Mouse (Mus musculus) embryonic facial prominence, embryonic 13.5 days (tissue): ENCODE measurements around the gene Nhej1. TPM values are rescaled to one million over a fixed set of nuclear protein-coding genes. Genes with fewer than 3 reads are reported as not detected.

Source experiments
- ATAC-seq: fragments of 200-750 bp; cut with Nextera tagmentation; 2 replicates; pipeline ENCODE4 v1.8.0; 2017; ENCODE audit warnings: low read depth; ENCODE audit not compliant: insufficient number of reproducible peaks, insufficient read depth, low FRiP score, low TSS enrichment
- H3K27ac ChIP-seq: fragments of 300-500 bp; sonication (generic); 2 replicates; pipeline ENCODE4 v1.5.1; 2015; ENCODE audit warnings: moderate library complexity, mild to moderate bottlenecking, inconsistent platforms
- H3K27me3 ChIP-seq: fragments of 300-500 bp; sonication (generic); 2 replicates; pipeline ENCODE4 v1.6.1; 2015; ENCODE audit warnings: mild to moderate bottlenecking, inconsistent platforms
- H3K36me3 ChIP-seq: fragments of 300-500 bp; sonication (generic); 2 replicates; pipeline ENCODE4 v1.6.1; 2015; ENCODE audit warnings: mild to moderate bottlenecking, inconsistent platforms
- H3K4me1 ChIP-seq: fragments of 300-500 bp; sonication (generic); 2 replicates; pipeline ENCODE4 v1.6.1; 2015; ENCODE audit warnings: inconsistent platforms
- H3K4me2 ChIP-seq: fragments of 300-500 bp; sonication (generic); 2 replicates; pipeline ENCODE4 v1.6.1; 2015; ENCODE audit warnings: moderate library complexity, mild to moderate bottlenecking, inconsistent platforms
- H3K4me3 ChIP-seq: fragments of 300-500 bp; sonication (generic); 2 replicates; pipeline ENCODE4 v1.5.1; 2015; ENCODE audit warnings: mild to moderate bottlenecking, inconsistent platforms
- H3K9ac ChIP-seq: fragments of 300-500 bp; sonication (generic); 2 replicates; pipeline ENCODE4 v1.6.1; 2015; ENCODE audit warnings: mild to moderate bottlenecking, inconsistent platforms
- H3K9me3 ChIP-seq: fragments of 300-500 bp; sonication (generic); 2 replicates; pipeline ENCODE4 v1.6.1; 2016; ENCODE audit warnings: inconsistent platforms
- WGBS: fragments of 180-500 bp; shearing (Covaris S2); methylation state at CpG from one replicate; pipeline ENCODE4 v1.1.7; 2015; ENCODE audit warnings: mixed read lengths; 5-methylcytosine and 5-hydroxymethylcytosine counted together
- polyA plus RNA-seq: library from polyadenylated mRNA; unstranded; fragments of >200 nt; fragmentation: Nextera tagmentation; extraction: Ambion mirVana; gene quantifications from 2 replicates; pipeline ENCODE4 v1.2.1, GENCODE M21; 2015

Nhej1 gene
- polyA plus RNA-seq, 1 experiment from 2014 or later: 12.7 TPM

DNA sequence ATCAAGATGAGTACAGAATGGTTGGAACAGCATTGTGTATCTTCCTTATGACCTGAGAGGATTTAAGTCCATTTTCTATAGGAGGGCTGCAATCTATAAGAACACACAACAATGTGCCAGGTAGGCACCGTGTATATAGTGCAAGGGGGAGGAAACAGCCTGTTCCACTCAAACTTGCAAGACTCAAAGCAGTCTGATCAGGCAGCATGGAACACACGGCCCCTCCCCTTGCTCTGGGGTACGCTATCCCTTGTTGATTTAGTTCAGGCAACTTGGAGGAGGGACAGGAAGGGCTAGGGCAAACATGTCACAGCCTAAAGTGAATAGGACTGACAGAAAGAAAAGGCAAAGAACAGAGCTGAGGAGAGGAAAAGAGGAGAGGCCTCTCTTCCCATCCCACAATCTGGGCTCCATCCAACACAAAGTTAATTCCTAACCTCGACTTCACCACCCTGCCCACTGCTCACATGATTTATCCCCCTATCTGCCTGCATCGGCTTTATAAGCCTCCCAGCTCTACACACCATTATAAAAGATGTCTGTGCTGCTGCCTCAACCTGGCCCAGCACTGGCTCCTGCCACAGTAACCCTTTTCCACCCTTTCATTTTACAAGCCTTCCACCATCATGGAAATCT is 110.7 kb downstream of the Nhej1 start:
- no peak for ATAC-seq
- H3K4me1 ChIP-seq: peaks cover 37% of the 10 kb centered on the region
- H3K9ac ChIP-seq: no peak overlapping the region
- no peak overlapping the region for H3K4me2 ChIP-seq
- no peak overlapping the region for H3K4me3 ChIP-seq
- H3K27ac ChIP-seq: peak overlapping the region; percentile 11; the same call in 1 of the 2 replicates
- H3K36me3 ChIP-seq: no peaks in the 10 kb centered on the region
- no peaks in the 10 kb centered on the region; the same call in 1 of the 2 replicates for H3K27me3 ChIP-seq
- WGBS: 21% methylated on average over 5 of the region's 5 CpGs
- no peaks in the 10 kb centered on the region for H3K9me3 ChIP-seq

DNA sequence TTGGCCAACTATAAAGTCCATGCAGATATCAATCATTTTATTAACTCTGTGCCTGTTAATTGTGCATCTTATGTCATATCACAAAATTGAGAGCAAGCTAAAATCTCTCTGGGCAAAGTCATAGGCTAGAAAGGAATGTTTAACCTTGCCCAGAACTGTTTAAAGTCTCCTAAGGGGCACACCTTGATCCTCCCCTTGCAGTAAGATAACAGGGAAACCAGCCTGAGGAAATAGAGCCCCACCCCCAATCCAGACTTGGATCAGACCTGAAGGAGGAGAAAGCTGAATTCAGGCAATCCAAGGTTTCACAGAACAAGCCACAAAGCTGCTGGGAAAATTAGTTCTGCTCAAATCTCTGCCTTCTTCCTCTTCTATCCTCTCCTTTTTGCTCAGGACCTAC is 114.2 kb downstream of the Nhej1 start:
- H3K4me3 ChIP-seq: no peak overlapping the region
- no peak overlapping the region for H3K9ac ChIP-seq
- no peak overlapping the region for H3K4me2 ChIP-seq
- no peak overlapping the region for H3K27ac ChIP-seq
- ATAC-seq: no peak
- H3K9me3 ChIP-seq: no peaks in the 10 kb centered on the region
- H3K36me3 ChIP-seq: no peaks in the 10 kb centered on the region
- H3K4me1 ChIP-seq: peaks cover 32% of the 10 kb centered on the region
- H3K27me3 ChIP-seq: peaks cover 3% of the 10 kb centered on the region; the same call in 1 of the 2 replicates

DNA sequence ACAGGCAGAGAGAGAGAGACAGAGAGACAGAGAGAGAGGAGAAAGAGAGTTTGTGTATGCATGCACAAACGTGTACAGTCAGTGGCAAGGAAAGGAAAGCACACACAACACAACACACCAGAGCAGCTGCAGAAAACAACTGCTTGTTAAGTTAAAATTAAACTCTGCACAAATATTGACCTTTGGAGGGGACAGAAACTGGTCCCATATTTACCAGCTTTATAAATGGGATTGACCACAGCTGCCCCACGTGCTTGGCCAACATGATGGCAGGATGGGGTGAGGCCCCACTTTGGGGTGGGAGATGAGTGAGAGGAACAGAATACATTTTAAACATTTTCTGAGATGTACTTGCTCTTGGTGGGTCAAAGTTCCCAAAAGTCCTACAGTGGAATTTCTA is 114.8 kb downstream of the Nhej1 start:
- Histone ChIP-seq H3K4me1 (peaks cover 33% of the 10 kb centered on the region), H3K27ac (no peak overlapping the region), H3K4me2 (no peak overlapping the region), H3K9ac (no peak overlapping the region), H3K9me3 (no peaks in the 10 kb centered on the region), H3K4me3 (no peak overlapping the region), H3K36me3 (no peaks in the 10 kb centered on the region), H3K27me3 (peaks cover 3% of the 10 kb centered on the region; the same call in 1 of the 2 replicates)
- no peak for ATAC-seq
- WGBS: 75% methylated on average over 2 of the region's 2 CpGs

DNA sequence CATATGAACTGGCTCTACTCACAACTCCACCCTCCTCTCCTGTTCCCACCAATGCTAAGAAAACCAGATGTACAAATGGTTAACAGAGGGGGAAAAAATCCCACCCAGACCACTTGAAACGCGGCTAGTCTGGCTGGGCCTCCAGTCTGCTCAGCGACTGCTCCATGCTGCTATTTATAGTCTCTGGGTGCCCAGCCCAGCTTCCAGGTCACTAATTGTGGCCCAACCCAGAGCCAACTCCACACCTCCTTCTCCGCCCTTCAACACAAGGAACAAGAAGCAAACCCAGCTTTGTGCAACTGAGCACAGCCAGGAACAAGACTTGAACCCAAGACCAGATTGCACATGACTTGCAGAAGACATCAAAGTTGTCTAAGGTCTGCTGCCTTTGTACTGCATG is 119.0 kb downstream of the Nhej1 start:
- peaks cover 3% of the 10 kb centered on the region; the same call in 1 of the 2 replicates for H3K27me3 ChIP-seq
- no peak overlapping the region for H3K4me3 ChIP-seq
- H3K4me1 ChIP-seq: peaks cover 15% of the 10 kb centered on the region
- no peak for ATAC-seq
- H3K9me3 ChIP-seq: no peaks in the 10 kb centered on the region
- H3K27ac ChIP-seq: 0 out of 2 replicates have a peak overlapping the region, but pooled peaks have one; percentile 1
- H3K36me3 ChIP-seq: no peaks in the 10 kb centered on the region
- 28% methylated on average over 4 of the region's 4 CpGs for WGBS
- no peak overlapping the region for H3K9ac ChIP-seq
- H3K4me2 ChIP-seq: no peak overlapping the region

DNA sequence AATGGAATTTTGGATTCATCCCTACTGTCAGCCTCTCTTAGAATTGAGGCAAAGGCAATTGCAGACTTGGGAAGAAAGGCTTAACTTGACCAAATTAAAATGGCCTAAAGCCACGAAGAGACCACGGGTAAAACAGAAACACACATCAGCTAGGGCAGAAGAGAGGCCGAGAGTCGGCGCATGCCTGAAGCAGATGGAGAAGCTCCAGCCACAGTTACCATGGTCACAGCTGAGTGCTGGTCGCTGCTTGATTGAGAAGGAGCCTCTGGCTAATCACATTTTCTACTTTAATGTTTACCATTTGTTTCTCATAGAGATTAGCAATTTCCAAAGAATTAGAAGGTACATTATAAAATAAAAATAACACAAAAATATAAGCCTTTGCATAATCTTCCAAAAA is 123.8 kb downstream of the Nhej1 start:
- H3K9ac ChIP-seq: no peak overlapping the region
- 26% methylated on average over 6 of the region's 6 CpGs for WGBS
- no peaks in the 10 kb centered on the region for H3K9me3 ChIP-seq
- no peaks in the 10 kb centered on the region for H3K36me3 ChIP-seq
- no peaks in the 10 kb centered on the region for H3K27me3 ChIP-seq
- peaks cover 19% of the 10 kb centered on the region for H3K4me1 ChIP-seq
- no peak overlapping the region for H3K4me2 ChIP-seq
- H3K4me3 ChIP-seq: no peak overlapping the region
- ATAC-seq: 0 out of 2 replicates have a peak, but pooled peaks have one; percentile 52
- H3K27ac ChIP-seq: no peak overlapping the region

DNA sequence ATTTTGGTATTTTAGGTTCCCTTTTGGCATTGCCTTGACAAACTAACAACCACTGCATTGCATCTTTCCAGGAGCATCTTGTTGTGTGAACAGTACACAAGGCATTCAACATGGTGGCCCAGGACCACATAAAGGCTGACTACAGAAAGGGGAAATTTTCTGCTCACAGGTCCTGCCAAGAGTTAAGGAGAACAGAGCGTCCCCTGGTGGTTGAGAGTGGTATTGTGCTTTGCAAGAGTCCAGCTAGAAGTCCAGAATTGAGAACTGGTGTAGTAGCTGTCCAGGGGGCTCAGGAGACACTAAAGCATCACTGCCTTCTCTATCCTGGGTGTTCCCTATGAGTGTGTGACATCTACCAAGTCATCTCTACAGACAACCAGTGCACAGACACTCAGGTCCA is 124.5 kb downstream of the Nhej1 start:
- Histone ChIP-seq H3K9me3 (no peaks in the 10 kb centered on the region), H3K9ac (no peak overlapping the region), H3K4me1 (peaks cover 12% of the 10 kb centered on the region), H3K27ac (no peak overlapping the region), H3K36me3 (no peaks in the 10 kb centered on the region), H3K4me2 (no peak overlapping the region), H3K4me3 (no peak overlapping the region), H3K27me3 (no peaks in the 10 kb centered on the region)
- 0% methylated on average over 1 of the region's 1 CpGs for WGBS
- no peak for ATAC-seq

DNA sequence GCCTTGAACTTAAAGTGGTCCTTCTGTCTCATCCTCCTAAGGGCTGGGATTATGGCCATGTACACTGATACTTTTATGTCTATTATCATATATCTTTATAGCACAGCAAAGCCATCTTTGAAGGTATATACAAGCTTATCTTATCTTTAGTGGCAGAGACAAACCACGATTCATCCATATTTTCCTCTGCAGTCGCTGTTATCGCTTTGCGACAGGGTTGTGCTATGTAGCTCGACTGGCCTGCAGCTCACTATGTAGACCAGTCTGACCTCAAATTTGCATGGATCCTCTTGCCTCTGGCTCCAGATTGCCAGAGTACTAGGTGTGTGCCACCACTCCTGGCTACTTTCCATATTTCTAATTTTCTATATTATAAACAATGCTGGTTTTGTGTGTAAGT is 125.8 kb downstream of the Nhej1 start:
- Histone ChIP-seq H3K4me1 (peaks cover 10% of the 10 kb centered on the region), H3K9ac (no peak overlapping the region), H3K9me3 (no peaks in the 10 kb centered on the region), H3K4me2 (no peak overlapping the region), H3K27ac (no peak overlapping the region), H3K36me3 (no peaks in the 10 kb centered on the region), H3K4me3 (no peak overlapping the region), H3K27me3 (no peaks in the 10 kb centered on the region)
- no peak for ATAC-seq
- 87% methylated on average over 5 of the region's 5 CpGs for WGBS

DNA sequence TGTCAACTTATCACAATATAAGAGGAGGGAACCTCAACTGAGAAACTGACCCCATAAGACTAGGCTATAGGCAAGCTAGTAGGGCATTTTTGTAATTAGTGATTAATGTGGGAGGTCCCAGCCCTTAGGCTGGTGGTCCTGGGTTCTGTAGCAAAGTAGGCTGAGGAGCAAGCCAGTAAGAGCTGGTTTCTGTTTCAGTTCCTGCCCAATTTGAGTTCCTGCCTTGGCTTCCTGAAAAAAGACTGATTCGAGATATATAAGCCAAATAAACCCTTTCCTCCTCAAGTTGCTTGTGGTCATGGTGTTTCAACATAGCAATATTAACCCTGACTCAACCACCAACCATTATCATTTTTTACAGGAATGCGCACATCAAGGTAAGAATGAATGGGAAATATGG is 127.8 kb downstream of the Nhej1 start:
- WGBS: 65% methylated on average over 2 of the region's 2 CpGs
- H3K9me3 ChIP-seq: no peaks in the 10 kb centered on the region
- H3K4me2 ChIP-seq: no peak overlapping the region
- no peak overlapping the region for H3K27ac ChIP-seq
- peaks cover 10% of the 10 kb centered on the region for H3K4me1 ChIP-seq
- H3K27me3 ChIP-seq: no peaks in the 10 kb centered on the region
- no peak overlapping the region for H3K9ac ChIP-seq
- ATAC-seq: no peak
- no peaks in the 10 kb centered on the region for H3K36me3 ChIP-seq
- no peak overlapping the region for H3K4me3 ChIP-seq

DNA sequence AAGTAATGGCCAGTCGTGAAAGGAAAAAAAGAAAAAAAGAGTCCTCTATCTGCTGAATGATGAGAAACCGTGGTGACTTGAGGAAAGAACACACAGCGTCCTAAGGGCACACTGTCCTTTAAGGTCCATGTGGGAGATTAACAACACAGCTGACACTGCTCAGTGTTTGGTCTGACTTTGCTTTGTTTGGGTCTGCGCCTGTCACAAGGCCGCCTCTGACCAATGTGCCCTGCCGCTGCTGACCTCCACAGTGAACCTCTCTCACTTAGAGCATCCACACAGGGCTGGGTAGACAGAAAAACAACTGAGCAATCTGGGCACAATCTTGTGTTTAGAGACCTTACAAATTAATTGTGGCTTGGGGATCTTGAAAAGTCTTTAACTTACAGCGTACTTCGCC is 148.0 kb downstream of the Nhej1 start:
- H3K4me1 ChIP-seq: no peaks in the 10 kb centered on the region
- H3K9ac ChIP-seq: no peak overlapping the region
- no peak for ATAC-seq
- 69% methylated on average over 8 of the region's 8 CpGs for WGBS
- no peak overlapping the region for H3K4me2 ChIP-seq
- no peak overlapping the region for H3K27ac ChIP-seq
- H3K27me3 ChIP-seq: no peaks in the 10 kb centered on the region
- H3K4me3 ChIP-seq: no peak overlapping the region
- H3K9me3 ChIP-seq: no peaks in the 10 kb centered on the region
- H3K36me3 ChIP-seq: no peaks in the 10 kb centered on the region

DNA sequence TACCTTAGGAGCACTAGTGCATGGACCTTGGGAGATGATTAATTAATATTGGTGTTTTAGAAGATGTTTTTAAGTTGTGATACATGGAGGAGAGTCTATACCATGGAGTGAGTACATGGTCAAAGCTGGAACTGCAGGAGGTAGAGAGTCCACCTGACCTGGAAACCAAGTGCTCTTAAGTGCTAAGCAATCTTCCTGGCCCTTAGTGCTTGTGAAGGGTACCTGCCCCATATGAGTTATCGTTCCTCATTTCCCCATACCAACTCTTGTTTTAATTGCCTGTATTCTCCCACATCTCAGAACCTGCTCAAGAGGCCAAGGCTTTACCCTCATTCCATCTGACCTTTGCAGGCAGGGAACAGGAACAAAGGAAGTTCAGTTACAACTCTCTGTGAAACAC is 149.1 kb downstream of the Nhej1 start:
- no peak overlapping the region for H3K9ac ChIP-seq
- H3K4me2 ChIP-seq: no peak overlapping the region
- no peak overlapping the region for H3K27ac ChIP-seq
- H3K9me3 ChIP-seq: no peaks in the 10 kb centered on the region
- H3K27me3 ChIP-seq: no peaks in the 10 kb centered on the region
- 77% methylated on average over 1 of the region's 1 CpGs for WGBS
- no peaks in the 10 kb centered on the region for H3K4me1 ChIP-seq
- no peak overlapping the region for H3K4me3 ChIP-seq
- no peak for ATAC-seq
- H3K36me3 ChIP-seq: no peaks in the 10 kb centered on the region

DNA sequence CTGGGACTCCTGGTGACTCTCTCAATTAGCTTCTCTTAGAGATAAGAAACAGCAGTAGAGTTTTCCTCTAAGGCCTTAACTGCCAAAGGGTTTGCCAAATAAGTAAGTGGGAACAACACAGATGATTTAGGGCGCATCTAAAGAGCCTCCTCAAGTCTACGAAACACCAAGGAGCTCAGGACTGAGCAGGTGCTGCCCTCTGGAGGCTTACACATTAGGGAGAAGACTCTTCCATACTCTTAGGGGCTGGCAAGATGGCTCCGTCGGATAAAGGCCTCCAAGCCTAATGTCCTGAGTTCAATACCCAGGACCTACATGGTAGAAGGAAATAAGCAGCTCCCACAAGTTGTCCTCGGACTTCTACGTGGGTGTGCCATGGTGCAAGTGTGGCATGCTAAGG is 151.4 kb downstream of the Nhej1 start:
- Histone ChIP-seq H3K4me1 (no peaks in the 10 kb centered on the region), H3K27ac (no peak overlapping the region), H3K9ac (no peak overlapping the region), H3K9me3 (no peaks in the 10 kb centered on the region), H3K36me3 (no peaks in the 10 kb centered on the region), H3K4me3 (no peak overlapping the region), H3K27me3 (no peaks in the 10 kb centered on the region), H3K4me2 (no peak overlapping the region)
- ATAC-seq: no peak
- 78% methylated on average over 6 of the region's 6 CpGs for WGBS

DNA sequence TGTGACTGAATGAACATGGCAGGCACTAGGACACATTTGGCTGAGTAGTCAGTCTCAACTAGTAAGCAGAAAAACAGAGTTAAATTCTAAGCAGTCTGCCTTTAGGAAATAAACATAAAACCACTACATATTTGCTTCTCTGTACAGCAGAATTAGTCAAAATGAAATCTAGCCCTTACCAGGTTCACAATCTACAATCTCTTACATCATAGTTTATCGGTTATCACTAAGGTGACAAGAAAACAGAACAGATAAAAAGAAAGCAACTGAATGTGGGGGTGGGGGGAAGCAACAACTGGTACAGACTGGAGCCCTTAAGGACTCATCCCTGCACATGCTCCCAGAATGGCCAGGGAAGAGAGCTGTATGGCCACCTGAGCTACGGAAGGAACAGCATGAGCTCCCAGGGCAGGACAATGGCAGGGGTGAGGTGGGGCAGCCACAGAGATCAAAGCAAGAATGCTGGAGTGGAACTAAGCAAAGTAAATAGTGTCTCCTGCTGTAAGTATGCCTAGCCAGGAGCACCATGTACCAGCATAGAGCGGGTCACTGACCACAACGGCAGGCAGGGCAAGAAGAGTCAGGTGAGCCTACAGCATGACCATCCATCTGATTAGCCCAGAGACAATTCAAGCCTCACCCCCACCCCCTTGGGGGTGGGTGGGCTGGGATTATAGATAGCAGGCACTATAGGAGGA is 153.5 kb downstream of the Nhej1 start:
- no peaks in the 10 kb centered on the region for H3K36me3 ChIP-seq
- H3K9ac ChIP-seq: no peak overlapping the region
- H3K27me3 ChIP-seq: no peaks in the 10 kb centered on the region
- no peak overlapping the region for H3K4me3 ChIP-seq
- 72% methylated on average over 4 of the region's 4 CpGs for WGBS
- no peak overlapping the region for H3K4me2 ChIP-seq
- no peaks in the 10 kb centered on the region for H3K9me3 ChIP-seq
- H3K4me1 ChIP-seq: no peaks in the 10 kb centered on the region
- ATAC-seq: no peak
- no peak overlapping the region for H3K27ac ChIP-seq
